Comparison of ENCODE assay signal across 15 mouse cellular contexts in genomic region chr12:40670766-40671165, GRCm38 (mm10).
"Had no signal": no experiment of that assay in that cellular context is flagged by ENCODE, and none has a peak within 500 bp of the region (broad histone marks: within the 10 kb centered on the region; RNA-seq: fewer than 3 reads in every experiment).

No protein-coding gene starts in this region.

- H3K4me1 ChIP-seq: limb, embryonic 10.5 days; liver, embryonic 12.5 days; midbrain, embryonic 10.5 days; neural tube, embryonic 15.5 days had no signal

- H3K9ac ChIP-seq: liver, embryonic 12.5 days; lung, embryonic 14.5 days; neural tube, embryonic 15.5 days had no signal

- H3K27ac ChIP-seq: left cerebral cortex, adult 2 months; limb, embryonic 10.5 days; liver, embryonic 12.5 days; midbrain, embryonic 10.5 days; neural tube, embryonic 15.5 days; stomach, postnatal 0 days had no signal

- H3K4me3 ChIP-seq: left cerebral cortex, adult 2 months; limb, embryonic 10.5 days; liver, embryonic 12.5 days; midbrain, embryonic 10.5 days; myocyte; neural tube, embryonic 15.5 days had no signal

- H3K27me3 ChIP-seq: liver, embryonic 12.5 days; neural tube, embryonic 15.5 days had no signal

- ATAC-seq: liver, embryonic 12.5 days had no signal

- DNase-seq: kidney, postnatal 14 days; lung, embryonic 14.5 days; lung, postnatal 10 days; lung, postnatal 4 days; midbrain, embryonic 14.5 days; right cerebral cortex, adult 18-20 months; right cerebral cortex, postnatal 25 days; thymus, postnatal 14 days had no signal

- H3K9me3 ChIP-seq: limb, embryonic 10.5 days; liver, embryonic 12.5 days; midbrain, embryonic 10.5 days; neural tube, embryonic 15.5 days had no signal

- H3K4me2 ChIP-seq: liver, embryonic 12.5 days; lung, embryonic 14.5 days; neural tube, embryonic 15.5 days had no signal

- H3K36me3 ChIP-seq: limb, embryonic 10.5 days; liver, embryonic 12.5 days had no signal
